Mouse (Mus musculus): Measurements from ENCODE around the gene Rnf26.

Rnf26 gene

DNA sequence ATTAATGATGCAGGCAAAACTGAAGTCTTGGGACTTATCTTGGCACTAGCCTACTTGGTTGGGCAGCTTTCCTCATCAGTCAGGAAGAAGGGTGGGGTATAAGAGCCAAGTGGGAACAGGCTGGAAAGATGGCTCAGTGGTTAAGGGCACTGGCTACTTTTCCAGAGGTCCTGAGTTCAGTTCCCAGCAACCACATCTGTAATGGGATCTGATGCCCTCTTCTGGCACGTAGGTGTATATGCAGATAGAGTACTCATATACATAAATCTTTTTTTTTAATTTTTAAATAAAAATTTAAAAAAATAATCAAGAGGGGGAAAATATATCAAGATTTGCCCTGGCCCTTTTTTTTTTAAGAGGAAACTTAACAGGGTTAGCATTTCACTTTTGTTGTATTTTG is 48.1 kb downstream of the Rnf26 start:
- in situ Hi-C loops (cut with MboI; ENCODE audit: low pct_unique_long_range_greater_than_20kb in 1 of 2, low sequenced_read_pairs in 2 of 2, unreplicated experiment in 1 of 2) = no loop called here

DNA sequence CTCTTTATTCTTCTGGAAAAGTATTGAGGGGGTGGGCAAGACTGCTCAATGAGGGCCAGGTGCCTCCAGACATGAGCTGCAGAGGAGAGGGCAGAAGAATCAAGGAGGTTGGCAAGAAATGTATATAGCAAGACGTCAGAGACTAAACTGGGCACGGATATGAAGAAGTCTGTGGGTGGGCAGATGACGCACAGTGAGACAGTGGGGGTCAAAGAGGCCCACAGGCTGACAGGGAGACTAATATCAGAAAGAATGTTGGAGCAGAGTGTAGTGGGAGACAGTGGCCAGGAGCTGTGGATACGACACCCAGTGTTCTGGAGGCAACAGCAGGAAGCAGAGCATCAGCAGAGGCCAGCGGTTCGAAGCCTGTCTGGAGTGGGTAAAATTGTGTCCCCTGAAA is 54.7 kb downstream of the Rnf26 start:
- in situ Hi-C loops (cut with MboI; ENCODE audit: low pct_unique_long_range_greater_than_20kb in 1 of 2, low sequenced_read_pairs in 2 of 2, unreplicated experiment in 1 of 2) = loop anchor here in 1 of 2 experiments (10.0 kb wide), 1 partner anchor 64 kb away; no protein-coding TSS in a partner anchor

DNA sequence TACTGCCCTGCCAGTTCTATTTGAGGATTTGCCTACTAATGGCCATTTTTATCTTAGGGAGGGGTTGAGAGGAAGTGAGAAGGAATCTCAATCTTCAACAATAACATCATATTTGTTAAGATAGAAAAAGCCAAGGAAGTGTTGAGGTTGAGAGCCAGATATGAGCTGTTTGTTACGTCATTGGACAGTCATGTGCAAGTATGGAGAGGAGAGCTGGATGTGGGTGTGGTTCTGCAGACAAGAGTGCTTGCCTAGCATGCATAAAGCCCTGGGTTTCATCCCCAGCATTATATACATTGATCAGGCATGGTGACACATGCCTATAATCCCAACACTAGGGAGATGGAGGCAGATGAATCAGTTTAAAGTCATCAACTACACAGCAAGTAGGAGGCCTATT is 59.4 kb downstream of the Rnf26 start:
- in situ Hi-C loops (cut with MboI; ENCODE audit: low pct_unique_long_range_greater_than_20kb in 1 of 2, low sequenced_read_pairs in 2 of 2, unreplicated experiment in 1 of 2) = loop anchor here in 1 of 2 experiments (10.0 kb wide), 1 partner anchor 59 kb away; no protein-coding TSS in a partner anchor

DNA sequence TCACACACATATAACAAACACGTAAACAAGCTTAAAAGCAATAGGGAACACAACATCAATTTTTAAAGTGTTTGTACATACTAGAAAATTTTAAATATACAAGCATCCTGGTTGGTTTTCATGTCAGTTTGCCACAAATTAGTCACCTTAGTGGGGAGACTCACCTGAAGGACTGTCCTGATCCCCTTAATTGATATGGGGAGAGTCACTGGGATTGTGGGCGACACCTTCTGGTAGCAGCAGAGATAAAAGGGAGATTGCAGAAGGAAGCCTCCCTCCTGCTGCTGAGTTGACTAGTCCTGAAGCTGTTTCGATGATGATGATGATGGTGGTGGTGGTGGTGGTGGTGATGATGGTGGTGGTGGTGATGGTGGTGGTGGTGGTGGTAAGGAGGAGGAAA is 60.5 kb downstream of the Rnf26 start:
- in situ Hi-C loops (cut with MboI; ENCODE audit: low pct_unique_long_range_greater_than_20kb in 1 of 2, low sequenced_read_pairs in 2 of 2, unreplicated experiment in 1 of 2) = loop anchor here in 1 of 2 experiments (10.0 kb wide), 1 partner anchor 58 kb away; no protein-coding TSS in a partner anchor

DNA sequence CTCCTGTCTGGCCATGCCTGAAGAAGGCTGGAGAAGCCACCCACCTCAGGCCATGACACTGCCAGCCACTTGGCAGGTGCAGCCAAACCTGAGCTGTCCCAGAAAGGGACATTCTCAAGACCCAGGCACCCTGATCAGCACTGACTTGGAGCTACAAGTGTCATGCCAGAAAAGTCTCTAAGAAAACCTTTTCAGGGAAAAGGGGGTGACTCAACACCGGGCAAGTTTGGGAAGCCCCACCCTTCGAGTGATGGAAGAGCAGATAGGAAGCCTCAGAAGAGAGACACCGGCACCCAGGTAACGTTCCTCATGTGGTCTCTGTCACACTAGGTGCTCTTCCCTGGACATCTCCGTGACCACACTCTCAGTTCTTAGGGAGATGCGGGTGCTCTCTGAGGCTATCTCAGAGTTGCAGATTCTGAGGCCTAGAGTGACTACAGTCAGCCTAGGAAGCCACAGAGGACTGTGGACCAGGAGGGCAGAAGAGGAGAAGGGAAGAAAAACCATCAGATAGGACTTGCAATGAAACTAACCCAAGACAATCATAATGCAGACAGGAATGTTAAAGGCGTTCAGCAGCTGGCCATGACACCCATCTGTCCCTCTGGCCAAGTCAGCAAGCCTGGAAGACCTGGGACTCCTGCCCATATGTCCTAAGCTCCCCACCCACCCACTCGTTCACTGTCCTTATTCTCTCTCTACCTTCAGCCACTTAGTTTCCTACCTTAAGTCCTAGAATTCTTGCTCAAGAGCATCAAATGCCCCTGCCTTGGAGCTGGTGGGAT is 63.7 kb downstream of the Rnf26 start:
- in situ Hi-C loops (cut with MboI; ENCODE audit: low pct_unique_long_range_greater_than_20kb in 1 of 2, low sequenced_read_pairs in 2 of 2, unreplicated experiment in 1 of 2) = loop anchor here in 1 of 2 experiments (10.0 kb wide), 1 partner anchor 55 kb away; no protein-coding TSS in a partner anchor

DNA sequence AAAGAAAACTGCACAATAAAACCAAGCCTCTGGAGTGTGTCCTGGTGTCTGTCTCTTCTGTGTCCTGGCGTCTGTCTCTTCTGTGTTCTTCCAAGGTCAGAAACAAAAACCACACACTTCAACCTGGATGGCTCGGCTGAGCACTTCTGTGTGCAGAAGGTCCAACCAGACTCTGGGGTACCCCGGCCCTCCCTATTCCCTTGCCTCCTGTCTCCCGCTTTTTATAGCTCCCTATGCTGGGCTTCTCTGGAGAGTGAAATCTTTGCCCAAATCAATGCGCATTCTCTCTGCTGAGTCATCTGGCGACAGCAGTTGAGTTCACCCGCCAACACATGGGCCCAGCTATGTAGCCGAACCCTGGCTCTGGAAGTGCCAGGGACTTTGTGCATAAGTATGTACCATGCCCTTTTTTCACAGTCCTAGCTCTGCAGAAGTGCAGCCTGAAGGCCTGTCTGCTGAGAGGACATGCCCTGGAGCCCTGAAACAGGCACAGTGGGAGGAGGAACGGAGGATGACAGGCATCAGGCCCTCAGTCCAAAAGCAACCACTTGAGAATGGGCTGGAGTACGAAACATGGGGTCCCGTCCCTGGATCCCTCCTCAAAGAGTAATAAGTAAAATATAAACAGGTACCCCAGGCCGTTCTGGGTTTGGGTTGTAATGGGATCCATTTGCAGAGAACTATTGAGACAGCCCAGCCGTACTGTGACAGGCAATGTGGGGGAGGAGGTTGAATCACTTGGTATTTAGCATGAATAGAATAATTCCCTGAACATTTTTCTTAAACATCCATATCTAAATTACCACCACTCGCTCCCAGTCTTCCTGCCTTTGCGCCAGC is 64.6 kb downstream of the Rnf26 start:
- in situ Hi-C loops (cut with MboI; ENCODE audit: low pct_unique_long_range_greater_than_20kb in 1 of 2, low sequenced_read_pairs in 2 of 2, unreplicated experiment in 1 of 2) = no loop called here

DNA sequence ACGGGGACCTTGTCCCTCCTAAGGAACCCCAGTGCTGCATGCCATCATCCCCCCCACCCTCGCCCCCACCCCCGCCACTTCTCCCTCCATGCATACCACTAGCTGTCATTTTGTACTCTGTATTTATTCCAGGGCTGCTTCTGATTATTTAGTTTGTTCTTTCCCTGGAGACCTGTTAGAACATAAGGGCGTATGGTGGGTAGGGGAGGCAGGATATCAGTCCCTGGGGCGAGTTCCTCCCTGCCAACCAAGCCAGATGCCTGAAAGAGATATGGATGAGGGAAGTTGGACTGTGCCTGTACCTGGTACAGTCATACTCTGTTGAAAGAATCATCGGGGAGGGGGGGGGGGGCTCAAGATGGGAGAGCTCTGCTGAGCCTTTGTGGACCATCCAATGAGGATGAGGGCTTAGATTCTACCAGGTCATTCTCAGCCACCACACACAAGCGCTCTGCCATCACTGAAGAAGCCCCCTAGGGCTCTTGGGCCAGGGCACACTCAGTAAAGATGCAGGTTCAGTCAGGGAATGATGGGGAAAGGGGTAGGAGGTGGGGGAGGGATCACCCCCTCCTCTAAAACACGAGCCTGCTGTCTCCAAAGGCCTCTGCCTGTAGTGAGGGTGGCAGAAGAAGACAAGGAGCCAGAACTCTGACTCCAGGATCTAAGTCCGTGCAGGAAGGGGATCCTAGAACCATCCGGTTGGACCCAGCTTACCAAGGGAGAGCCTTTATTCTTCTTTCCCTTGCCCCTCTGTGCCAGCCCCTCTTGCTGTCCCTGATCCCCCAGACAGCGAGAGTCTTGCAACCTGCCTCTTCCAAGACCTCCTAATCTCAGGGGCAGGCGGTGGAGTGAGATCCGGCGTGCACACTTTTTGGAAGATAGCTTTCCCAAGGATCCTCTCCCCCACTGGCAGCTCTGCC is 65.5 kb downstream of the Rnf26 start:
- in situ Hi-C loops (cut with MboI; ENCODE audit: low pct_unique_long_range_greater_than_20kb in 1 of 2, low sequenced_read_pairs in 2 of 2, unreplicated experiment in 1 of 2) = no loop called here

DNA sequence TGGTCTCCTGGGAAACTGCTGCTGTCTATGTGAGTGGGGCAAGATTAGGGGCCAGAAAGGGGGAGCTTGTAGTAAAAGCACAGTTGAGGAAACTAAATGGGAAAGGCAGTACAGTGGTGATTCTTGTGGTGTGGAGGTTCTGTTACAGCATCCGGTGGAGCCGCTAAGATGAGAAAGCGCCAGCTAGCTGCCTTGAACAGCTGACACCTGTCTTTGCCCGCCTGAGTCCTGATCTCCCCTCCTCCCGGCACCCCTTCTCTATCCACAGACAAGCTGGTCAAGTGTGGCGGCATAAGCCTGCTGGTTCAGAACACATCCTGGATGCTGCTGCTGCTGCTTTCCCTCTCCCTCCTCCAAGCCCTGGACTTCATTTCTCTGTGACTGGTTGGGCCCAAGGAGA is 66.2 kb downstream of the Rnf26 start:
- in situ Hi-C loops (cut with MboI; ENCODE audit: low pct_unique_long_range_greater_than_20kb in 1 of 2, low sequenced_read_pairs in 2 of 2, unreplicated experiment in 1 of 2) = no loop called here

DNA sequence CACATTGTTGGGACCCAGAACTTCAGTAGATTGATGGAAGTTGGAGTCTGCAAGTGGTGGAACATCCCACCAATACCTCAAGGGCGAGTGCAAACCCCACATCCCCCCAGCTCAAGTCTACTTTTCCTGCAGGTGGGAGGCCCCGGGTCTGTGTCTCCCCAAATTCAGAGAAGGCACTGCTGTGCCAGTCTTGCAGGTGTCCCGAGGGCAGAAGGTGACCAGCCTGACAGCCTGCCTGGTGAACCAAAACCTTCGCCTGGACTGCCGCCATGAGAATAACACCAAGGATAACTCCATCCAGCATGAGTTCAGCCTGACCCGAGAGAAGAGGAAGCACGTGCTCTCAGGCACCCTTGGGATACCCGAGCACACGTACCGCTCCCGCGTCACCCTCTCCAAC is 66.9 kb downstream of the Rnf26 start:
- in situ Hi-C loops (cut with MboI; ENCODE audit: low pct_unique_long_range_greater_than_20kb in 1 of 2, low sequenced_read_pairs in 2 of 2, unreplicated experiment in 1 of 2) = no loop called here

DNA sequence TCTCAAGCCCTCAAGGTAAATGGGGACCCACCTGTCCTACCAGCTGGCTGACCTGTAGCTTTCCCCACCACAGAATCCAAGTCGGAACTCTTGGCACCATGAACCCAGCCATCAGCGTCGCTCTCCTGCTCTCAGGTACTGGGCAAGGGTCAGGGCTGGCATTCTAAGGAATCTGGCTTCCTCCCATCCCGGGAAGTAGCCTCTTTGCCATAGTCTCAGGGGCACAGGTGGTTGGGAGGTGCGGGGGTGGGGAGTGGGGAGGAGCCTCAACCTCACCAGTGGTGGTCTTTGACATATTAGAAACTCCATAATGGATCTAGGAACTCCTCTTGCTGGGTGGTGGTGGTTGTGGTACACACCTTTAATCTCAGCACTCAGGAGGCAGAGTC is 67.4 kb downstream of the Rnf26 start:
- in situ Hi-C loops (cut with MboI; ENCODE audit: low pct_unique_long_range_greater_than_20kb in 1 of 2, low sequenced_read_pairs in 2 of 2, unreplicated experiment in 1 of 2) = no loop called here

Measured in mouse embryonic stem cell (cell line).